Mouse (Mus musculus) A20 (cell line): Measurements from ENCODE around the gene Tlx2.
A peak's percentile ranks its signal among the peaks of the same experiment; 100 is the strongest.

Experiments
- DNase-seq: peaks from one replicate; pipeline ENCODE4 v3.0.0-alpha.2; 2011; ENCODE audit warnings: low read depth, low spot score

Tlx2 gene

GRCm38 (mm10) chr6:83070247-83070310, at the start of gene Tlx2:
Gene Tlx2 (minus strand): TSS chr6:83070293.
- no peak for DNase-seq

GRCm38 (mm10) chr6:83119734-83120051, 49.6 kb upstream of the Tlx2 start:
- no peak for DNase-seq

GRCm38 (mm10) chr6:83118825-83119733, 49.0 kb upstream of the Tlx2 start:
- DNase-seq = no peak

DNA sequence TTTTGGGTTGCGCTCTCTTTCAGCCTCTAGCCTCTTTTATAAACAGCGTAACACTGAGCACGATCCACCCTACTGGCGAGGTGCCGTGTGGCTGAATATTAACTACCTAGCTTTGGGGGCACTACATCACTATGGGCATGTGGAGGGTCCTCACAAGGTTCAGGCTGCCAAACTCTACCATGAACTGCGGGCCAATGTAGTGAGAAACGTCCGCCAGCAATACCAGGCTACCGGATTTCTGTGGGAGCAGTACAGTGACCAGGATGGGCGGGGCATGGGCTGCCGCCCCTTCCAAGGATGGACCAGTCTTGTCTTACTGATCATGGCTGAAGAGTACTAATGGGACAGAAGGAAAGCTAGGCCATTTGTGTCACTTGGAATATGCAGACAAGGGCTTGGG, 48.3 kb upstream of the Tlx2 start:
- DNase-seq = no peak

GRCm38 (mm10) chr6:83117616-83118015, 47.5 kb upstream of the Tlx2 start:
- DNase-seq = no peak

GRCm38 (mm10) chr6:83117165-83117438, 47.0 kb upstream of the Tlx2 start:
- no peak for DNase-seq

GRCm38 (mm10) chr6:83116373-83117164, 46.5 kb upstream of the Tlx2 start:
- no peak for DNase-seq

GRCm38 (mm10) chr6:83115682-83116372, 45.7 kb upstream of the Tlx2 start:
- no peak for DNase-seq

DNA sequence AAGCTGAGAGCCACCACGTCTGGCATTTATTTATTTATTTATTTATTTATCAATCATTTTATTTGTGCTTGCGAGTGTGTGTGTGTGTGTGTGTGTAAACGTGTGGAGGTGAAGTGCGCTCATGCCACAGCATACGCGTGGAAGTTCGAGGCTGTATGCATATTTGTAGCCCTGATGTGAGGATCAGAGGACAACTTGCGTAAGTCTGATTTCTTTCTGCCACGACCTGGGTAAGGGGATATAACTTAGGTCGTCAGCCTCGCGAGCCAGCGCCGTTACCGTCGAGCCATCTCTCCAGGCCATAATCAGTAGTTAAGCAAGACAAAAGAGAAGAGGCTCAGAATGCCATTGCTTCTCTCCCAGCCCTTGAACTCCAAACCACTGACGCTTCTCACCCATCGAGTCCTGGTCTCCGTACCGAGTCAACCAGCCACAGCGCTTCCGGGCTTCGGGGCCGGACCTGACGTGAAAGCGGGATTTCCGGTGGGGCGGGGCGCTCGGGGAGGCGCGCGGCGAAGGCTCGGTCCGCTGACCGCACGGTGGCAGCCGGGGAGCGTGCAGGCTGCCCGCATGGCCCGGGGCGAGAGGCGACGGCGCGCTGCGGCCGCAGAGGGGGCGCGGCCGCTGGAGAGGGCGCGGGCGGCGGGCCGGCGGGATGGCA, 45.0 kb upstream of the Tlx2 start, which contains the start of gene Mogs:
TSS of gene Mogs (plus strand) at position 486 of the 661 bp plus-strand sequence.
- peak; percentile 87 for DNase-seq

DNA sequence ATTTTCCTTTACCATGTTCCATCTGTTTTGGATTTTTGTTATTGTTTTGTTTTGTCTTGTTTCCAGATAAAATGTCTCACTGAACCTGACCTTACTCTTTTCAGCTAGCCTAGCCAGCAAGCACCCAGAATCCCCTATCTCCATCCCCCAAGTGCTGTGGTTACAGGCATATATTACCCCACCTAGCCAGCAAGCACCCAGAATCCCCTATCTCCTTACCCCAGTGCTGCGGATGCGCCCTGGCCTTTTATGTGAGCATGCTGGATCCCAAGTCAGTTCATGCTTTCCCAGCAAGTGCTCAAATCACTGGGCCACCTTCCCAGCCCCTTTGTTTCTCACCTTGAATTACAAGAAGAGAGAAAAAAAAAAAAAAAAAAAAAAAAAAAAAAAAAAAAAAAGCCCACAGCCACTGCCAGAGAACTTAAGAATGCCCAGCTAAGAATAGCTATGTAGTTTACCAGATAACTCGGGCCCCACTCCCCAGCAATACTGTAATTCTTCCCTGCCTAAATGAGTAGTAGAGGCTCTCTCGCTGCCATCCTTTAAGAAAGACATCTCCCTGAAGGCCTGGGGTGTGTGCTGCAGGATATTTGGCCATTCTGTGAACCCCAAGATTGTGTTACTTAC, 41.5 kb upstream of the Tlx2 start:
- DNase-seq = no peak

DNA sequence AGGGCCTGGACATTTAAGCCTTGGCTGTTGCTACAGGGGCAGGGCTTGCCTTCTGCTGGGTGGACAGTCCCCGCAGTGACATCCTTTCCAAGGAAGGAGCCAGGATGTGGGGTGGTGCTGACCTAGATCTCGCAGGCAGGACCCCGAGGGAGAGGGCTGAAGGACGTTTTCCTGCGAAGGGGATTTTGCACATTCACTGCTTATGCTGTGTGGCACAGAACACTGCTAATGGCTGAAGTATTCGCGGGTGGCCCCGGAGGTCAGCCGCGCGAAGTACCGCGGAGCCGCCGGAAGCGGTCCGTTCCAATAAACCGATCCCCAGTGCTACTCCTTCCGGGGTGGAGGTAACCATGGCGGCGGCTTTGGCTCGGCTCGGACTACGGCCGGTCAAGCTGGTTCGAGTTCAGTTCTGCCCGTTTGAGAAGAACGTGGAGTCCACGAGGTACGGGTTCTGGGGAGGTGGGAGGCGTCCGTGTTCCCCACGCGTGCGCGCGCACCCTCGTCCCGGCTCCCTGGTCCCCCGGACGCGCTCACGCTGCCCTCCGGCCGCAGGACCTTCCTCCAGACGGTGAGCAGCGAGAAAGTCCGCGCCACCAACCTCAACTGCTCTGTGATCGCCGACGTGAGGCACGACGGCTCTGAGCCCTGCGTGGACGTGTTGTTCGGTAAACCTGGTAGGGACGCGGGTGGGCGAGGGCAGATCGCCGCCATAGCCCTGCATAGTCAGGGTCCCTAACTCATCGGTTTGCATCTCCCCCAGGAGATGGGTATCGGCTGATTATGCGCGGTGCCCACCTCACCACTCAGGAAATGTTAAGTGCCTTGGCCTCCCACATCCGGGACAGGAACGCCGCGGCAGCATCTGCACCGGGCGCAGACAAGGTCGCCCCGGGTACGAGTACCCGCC, 38.9 kb upstream of the Tlx2 start, which contains the start of gene Mrpl53:
TSS of gene Mrpl53 (plus strand) at position 279 of the 907 bp plus-strand sequence.
- DNase-seq = peak; percentile 74

- DNase-seq = peak; percentile 72
Observed at GRCm38 (mm10) chr6:83107566-83108400, 37.7 kb upstream of the Tlx2 start.

- DNase-seq = no peak
Observed at GRCm38 (mm10) chr6:83104158-83104557, 34.1 kb upstream of the Tlx2 start.

DNA sequence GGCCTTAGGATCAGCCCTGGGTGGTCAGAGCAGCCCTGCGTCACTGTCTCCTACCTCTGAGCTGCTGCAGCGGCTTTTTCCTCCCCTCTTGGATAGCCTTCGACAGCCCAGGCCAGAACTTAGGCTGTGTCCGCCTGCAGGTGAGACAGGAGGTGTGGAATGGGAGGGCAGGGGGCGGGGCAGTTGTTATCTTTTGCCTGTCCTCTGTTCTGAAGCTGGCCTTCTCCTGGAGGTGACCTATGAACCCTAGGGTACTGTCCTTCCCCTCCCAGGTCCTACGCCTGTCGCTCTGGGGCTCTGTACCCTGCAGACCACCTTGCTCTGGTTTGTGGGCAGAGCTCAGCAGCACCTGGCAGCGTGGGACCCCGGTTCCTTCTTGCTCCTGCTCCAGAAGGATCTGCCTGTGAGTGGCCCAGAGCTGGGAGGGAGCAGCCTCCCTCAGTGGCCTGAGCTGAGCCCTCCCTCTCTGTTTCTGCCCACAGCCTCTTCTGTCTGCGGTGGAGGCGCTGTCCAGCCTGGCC, 33.1 kb upstream of the Tlx2 start:
- no peak for DNase-seq

DNA sequence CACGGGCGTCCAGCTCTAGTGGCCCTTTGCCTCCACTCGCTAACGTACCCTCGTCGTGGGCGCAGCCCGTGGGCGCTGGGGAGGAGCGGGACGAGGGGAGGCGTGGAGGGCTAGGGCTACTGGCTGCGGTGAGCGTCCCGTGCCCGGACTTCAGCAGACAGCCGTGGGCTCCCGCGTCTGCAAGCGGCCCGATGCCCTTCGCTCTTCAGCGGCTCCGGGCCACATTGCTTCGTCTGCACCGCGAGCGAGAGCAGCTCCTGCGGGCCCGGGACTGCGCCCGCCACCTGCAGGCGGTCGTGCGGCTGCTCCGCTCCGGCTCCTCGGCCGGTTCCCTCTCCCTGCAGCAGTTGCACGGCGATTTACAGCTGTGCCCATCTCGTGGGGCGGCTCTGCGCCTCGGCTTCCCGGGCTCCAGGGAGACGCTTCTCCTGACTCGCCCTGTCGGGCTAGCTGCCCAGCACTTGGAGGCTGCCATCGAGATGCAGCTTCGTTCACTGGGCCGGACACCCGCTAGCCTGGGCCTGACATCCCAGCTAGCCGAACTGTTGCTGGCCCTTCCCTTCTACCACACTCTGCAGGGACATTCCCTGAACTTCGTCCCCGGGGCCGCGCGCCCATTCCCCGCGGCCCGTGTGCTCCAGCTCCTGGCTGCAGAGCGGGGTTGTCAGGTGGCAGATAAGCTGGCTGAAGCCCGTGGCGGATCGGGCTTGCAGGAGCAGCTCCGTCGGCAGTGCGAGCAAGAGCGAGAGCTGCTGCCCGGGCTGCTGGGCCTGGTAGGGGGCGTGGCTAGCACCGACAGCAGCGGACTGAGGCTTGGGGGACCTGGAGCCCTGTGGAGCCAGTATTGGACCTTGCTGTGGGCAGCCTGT, 31.8 kb upstream of the Tlx2 start:
- peak; percentile 72 for DNase-seq

DNA sequence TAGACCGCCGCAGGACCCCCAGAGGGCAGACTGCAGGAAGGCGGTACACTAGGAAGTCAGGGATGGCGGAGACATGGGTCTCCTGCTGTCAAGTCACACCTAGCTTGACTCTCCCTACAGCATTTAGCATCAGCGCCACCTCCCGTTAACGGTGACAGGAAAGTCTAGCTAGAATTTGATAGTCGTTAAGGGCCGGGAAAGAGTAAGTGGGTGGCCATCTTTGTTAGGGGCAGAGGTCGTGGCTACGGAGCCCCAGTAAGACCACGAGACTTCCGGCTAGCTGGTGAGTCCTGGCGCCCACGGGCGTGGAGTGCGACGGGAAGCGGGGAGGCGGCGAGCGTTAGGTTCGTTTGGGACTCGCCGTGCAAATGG, 31.2 kb upstream of the Tlx2 start, which contains the start of the genes Ccdc142 and Gm42688:
TSS of gene Ccdc142 (plus strand) at position 286 of the 372 bp plus-strand sequence.
TSS of gene Gm42688 (plus strand) at position 302 of the 372 bp plus-strand sequence.
- DNase-seq = peak; percentile 79

GRCm38 (mm10) chr6:83098411-83098810, 28.3 kb upstream of the Tlx2 start:
- no peak for DNase-seq

GRCm38 (mm10) chr6:83095968-83096367, 25.9 kb upstream of the Tlx2 start:
- no peak for DNase-seq
